Mouse (Mus musculus) layer of hippocampus, adult 6 months (tissue): ENCODE measurements around the gene Tldc2. TPM values are rescaled to one million over a fixed set of nuclear protein-coding genes. Genes with fewer than 3 reads are reported as not detected.

Source experiments
- long read RNA-seq, 2 experiments: library from polyadenylated mRNA; unstranded; transcript quantifications; one replicate each; pipeline ENCODE4 v2.0.0; 2019 to 2020
- polyA plus RNA-seq: library from polyadenylated mRNA; unstranded; fragments of <200 nt; fragmentation: Nextera tagmentation; gene quantifications from 2 replicates; pipeline ENCODE4 v1.2.3, GENCODE M21; 2021

Gene Tldc2
- polyA plus RNA-seq, result not detected in 2 replicates
- long read RNA-seq, experiment 1, result 0 reads
- long read RNA-seq, experiment 2, result 0 reads

DNA sequence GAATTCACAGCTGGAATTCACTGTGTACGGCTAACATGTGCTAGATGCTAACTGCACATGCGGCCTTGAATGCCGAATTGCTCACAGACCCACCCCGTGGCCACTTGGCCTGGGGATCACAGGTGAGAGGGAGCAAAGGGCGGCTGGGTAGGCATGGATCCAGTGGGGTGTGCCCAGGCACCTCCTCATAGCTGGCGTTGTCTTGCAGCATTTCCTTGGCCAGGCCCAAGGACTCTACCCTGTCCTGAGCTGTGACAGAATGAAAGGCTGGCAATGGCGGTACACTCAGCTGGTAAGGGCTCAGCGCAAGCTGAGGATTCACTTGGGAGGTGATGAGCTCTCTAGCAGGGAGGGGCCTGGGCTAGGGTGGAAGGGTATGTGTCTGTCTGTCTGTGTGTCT, at the start of gene Tldc2:
TSS of gene Tldc2 (plus strand) at position 260 of the 400 bp plus-strand sequence.

DNA sequence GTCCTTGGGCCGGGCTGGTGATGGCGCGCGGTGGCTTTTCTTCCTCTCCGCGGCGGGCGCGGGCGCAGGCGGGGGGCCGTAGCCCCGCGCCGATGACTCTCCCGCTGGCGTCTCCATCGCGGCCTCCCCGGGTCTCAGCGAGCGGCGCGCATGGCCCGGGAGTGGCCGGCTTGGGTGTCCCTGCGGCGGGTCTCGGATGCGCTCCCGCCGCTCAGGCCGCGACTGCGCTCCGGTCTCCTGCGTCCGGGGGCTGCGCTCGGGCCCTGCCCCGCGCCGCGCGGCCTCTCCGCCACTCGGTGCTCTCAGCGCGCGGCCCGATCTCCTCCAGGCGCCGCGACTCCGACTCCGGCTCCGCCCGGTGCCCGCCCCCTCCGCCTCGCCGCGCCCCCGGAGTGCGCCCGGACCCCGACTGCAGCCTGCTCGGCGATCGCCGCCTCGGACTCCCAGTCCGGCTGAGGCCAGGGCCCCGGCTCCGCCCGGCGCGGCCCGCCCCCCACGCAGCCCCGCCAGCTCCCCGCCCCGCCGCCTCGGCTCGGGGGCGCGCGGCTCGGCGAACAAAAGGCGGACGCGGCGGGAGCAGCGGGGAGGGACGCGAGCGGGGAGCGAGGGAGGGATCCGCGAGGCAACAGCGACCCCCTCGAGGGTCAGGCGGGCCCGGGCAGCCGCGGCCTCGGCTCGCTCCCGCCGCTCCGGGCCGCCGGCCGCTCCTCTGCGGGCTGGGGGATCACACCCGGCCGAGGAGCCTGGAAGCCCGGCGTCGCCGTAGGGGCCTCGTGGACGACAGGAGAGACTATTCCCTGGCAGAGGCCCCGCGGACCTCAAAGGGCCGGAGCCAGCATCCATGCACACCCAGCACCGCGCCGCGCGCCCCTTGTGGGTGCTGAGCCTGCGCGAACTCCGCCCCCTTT, 7.8 kb upstream of the Tldc2 start, which contains the start of gene Soga1:
TSS of gene Soga1 (minus strand) at position 462 of the 908 bp plus-strand sequence.

DNA sequence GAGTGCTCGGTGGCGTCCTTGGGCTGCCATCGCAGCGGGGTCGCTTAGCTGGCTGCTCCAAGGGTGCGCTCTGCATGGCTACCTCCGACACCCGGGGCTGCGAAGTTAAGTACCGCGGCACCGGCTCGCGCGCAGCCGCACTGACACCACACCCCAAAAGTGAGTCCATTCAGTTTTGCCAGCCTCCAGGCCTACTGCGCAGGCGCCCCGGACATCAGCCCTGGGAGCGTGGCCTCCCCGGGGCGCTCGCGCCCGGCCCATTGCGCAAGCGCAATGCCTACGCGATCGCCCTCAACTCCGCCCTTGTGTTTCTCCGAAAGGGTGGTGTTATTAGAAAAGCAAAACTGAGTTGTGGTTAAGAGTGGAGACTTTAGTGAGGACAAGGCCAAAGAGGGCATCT, 48.2 kb downstream of the Tldc2 start, which contains the start of gene Samhd1:
TSS of gene Samhd1 (minus strand) at position 252 of the 400 bp plus-strand sequence.

Other genes with a start within 250 kb of the Tldc2 start
- 0.18 and 0.50 TPM in 2 replicates for gene Tgif2, start 247.0 kb upstream of the Tldc2 start, polyA plus RNA-seq
- 0.24 and 0.30 TPM in 2 replicates for gene 4930518I15Rik, start 229.1 kb upstream of the Tldc2 start, polyA plus RNA-seq
- 121 and 136 TPM in 2 replicates for gene Rab5if, start 223.9 kb upstream of the Tldc2 start, polyA plus RNA-seq
- gene Sla2, start 199.9 kb upstream of the Tldc2 start, polyA plus RNA-seq, result 0.45 and 0.48 TPM in 2 replicates
- gene Ndrg3, start 95.0 kb upstream of the Tldc2 start, polyA plus RNA-seq, result 579 and 651 TPM in 2 replicates
- gene Dsn1, start 79.9 kb upstream of the Tldc2 start, polyA plus RNA-seq, result 2.1 and 2.3 TPM in 2 replicates
- 2.7 and 3.1 TPM in 2 replicates for gene Soga1, start 7.8 kb upstream of the Tldc2 start, polyA plus RNA-seq
- gene Samhd1, start 48.2 kb downstream of the Tldc2 start, polyA plus RNA-seq, result 2.9 and 4.2 TPM in 2 replicates
- gene Rbl1, start 117.5 kb downstream of the Tldc2 start, polyA plus RNA-seq, result 0.60 and 0.72 TPM in 2 replicates
- gene Rpn2, start 192.0 kb downstream of the Tldc2 start, polyA plus RNA-seq, result 192 and 197 TPM in 2 replicates
- gene Mroh8, start 192.5 kb downstream of the Tldc2 start, polyA plus RNA-seq, result 0.24 and 0.26 TPM in 2 replicates